Mouse (Mus musculus) C2C12 (cell line): ENCODE measurements at regions not wholly inside any gene's neighbourhood (a gene's known extent, or its start where the extent isn't known, plus 50 kb on each side); places are given as distances from the start of the nearest gene placed in this dataset.

Experiments
- H3K27me3 ChIP-seq: one replicate; pipeline ENCODE4 v1.6.1; 2011; ENCODE audit not compliant: control insufficient read depth, insufficient read depth, insufficient read length
- H3K36me3 ChIP-seq: one replicate; pipeline ENCODE4 v1.6.1; 2011; ENCODE audit not compliant: control insufficient read depth, insufficient read depth
- H3K4me3 ChIP-seq: one replicate; pipeline ENCODE4 v1.5.1; 2011; ENCODE audit warnings: mild to moderate bottlenecking, control low read depth; ENCODE audit not compliant: poor library complexity, insufficient read depth, severe bottlenecking
- H3K79me2 ChIP-seq: one replicate; pipeline ENCODE4 v1.6.1; 2011; ENCODE audit not compliant: control insufficient read depth, insufficient read depth
- H3K79me3 ChIP-seq: one replicate; pipeline ENCODE4 v1.6.1; 2011; ENCODE audit warnings: low read depth, control low read depth
- H3ac ChIP-seq: one replicate; pipeline ENCODE3; 2011; ENCODE audit warnings: low read depth; ENCODE audit not compliant: control insufficient read depth, insufficient read length
- CEBPB ChIP-seq: IDR thresholded peaks from one replicate; pipeline ENCODE4 v1.6.1; 2011; ENCODE audit warnings: low read depth, mild to moderate bottlenecking, control low read depth, moderate library complexity
- CTCF ChIP-seq: IDR thresholded peaks from one replicate; pipeline ENCODE4 v1.5.1; 2011; ENCODE audit not compliant: control insufficient read depth, insufficient read depth, insufficient read length
- FOSL1 ChIP-seq: IDR thresholded peaks from one replicate; pipeline ENCODE4 v1.8.0; 2011; ENCODE audit warnings: mild to moderate bottlenecking, low read length; ENCODE audit not compliant: poor library complexity, insufficient read depth, severe bottlenecking
- MAX ChIP-seq: IDR thresholded peaks from one replicate; pipeline ENCODE4 v1.6.1; 2011; ENCODE audit warnings: mild to moderate bottlenecking, control low read depth
- MYOD1 ChIP-seq: IDR thresholded peaks from one replicate; pipeline ENCODE4 v1.6.1; 2011; ENCODE audit warnings: low read depth; ENCODE audit not compliant: control insufficient read depth, insufficient read length
- MYOG ChIP-seq: IDR thresholded peaks from one replicate; pipeline ENCODE4 v1.6.1; 2011; ENCODE audit not compliant: control insufficient read depth, insufficient read length; ENCODE audit errors: extremely low read depth
- USF1 ChIP-seq: IDR thresholded peaks from one replicate; pipeline ENCODE4 v1.6.1; 2011; ENCODE audit warnings: low read depth, mild to moderate bottlenecking, control low read depth, moderate library complexity

DNA sequence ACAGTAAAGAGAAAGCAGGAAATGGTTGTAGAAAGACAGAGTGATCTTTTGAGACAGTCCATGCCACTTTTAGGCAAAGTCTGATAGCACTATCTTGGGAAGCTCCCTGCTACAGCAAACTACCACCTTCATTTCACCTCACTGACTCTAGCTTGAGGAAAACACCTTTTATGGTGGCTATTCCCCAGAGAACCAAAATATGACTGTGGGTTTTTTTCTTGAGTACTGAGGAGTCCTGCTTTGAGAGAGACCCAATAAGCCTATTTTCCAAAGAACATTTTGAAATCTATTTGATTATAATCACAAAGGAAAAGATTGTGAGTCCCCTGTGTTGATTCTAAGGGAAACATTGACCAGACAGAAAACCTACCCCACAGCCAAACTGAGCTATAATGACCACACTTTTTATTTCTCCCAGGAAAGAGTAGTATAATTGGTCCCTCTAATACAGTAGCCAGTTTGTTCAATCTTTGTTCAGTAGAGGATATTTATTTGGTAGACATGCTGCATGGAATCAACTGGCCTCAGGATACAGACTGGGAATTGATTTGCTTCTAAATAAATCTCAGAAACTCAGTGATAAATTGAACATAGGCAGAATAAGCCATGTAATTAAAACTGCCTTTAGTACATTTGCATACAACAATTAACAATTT is 468.6 kb downstream of the Hace1 start:
- TF ChIP-seq MYOG (no peak), CTCF (no peak), FOSL1 (no peak), MYOD1 (no peak), USF1 (no peak)
- H3K4me3 ChIP-seq = no peak overlapping the region
- no peaks in the 10 kb centered on the region for H3K27me3 ChIP-seq

DNA sequence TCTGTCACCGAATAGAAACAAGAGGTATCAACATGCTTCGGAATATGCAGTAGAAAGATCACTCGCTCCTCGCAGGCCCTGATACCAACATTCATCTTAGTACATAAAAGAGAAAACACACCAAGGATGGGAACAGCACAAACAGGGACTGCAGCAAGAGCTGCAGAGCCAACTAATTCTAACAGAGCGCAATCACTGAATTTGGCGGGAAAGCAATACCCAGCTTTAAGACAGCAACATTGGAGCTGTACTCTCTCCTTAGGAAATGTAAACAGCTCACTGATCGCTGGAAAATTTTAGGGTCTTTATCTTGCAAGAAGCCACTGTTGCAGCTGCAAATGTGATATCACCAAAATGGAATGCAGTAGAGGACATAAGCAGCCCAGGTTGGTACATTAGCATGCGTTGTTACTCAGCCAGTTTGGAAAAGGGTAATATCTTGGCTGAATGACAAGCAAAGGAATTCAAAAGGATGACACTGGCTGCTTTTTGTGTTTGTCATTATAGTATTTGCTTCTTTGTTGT is 469.3 kb downstream of the Hace1 start:
- no peak overlapping the region for H3ac ChIP-seq
- H3K79me2 ChIP-seq = no peaks in the 10 kb centered on the region
- no peak overlapping the region for H3K4me3 ChIP-seq
- no peaks in the 10 kb centered on the region for H3K79me3 ChIP-seq
- no peaks in the 10 kb centered on the region for H3K27me3 ChIP-seq
- TF ChIP-seq FOSL1 (no peak), USF1 (no peak)
- no peaks in the 10 kb centered on the region for H3K36me3 ChIP-seq

More for the DNA sequence above, 468.6 kb downstream of the Hace1 start:
- Histone ChIP-seq H3K79me2 (no peaks in the 10 kb centered on the region), H3K79me3 (no peaks in the 10 kb centered on the region), H3ac (no peak overlapping the region), H3K36me3 (no peaks in the 10 kb centered on the region)

DNA sequence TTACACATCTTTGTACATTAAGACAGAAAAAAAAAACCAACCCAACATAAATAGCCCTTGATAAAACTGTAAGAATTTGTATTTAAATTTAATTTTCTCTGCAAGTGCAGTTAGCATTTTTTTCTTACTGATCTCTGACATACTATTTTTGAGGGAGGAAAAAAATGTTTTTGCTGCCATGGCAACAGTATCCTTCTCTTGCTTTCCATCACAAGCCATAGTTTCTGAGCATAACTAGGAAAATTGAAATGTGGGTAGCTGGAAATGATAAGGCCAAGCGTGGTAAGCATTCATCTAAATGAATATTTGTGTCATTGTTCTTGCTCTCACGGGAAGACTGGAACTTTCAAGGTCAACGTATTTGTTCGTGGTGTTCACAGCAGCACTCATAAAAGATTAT is 470.0 kb downstream of the Hace1 start:
- no peaks in the 10 kb centered on the region for H3K79me2 ChIP-seq
- no peaks in the 10 kb centered on the region for H3K79me3 ChIP-seq
- no peak overlapping the region for H3K4me3 ChIP-seq
- H3K36me3 ChIP-seq = no peaks in the 10 kb centered on the region
- H3K27me3 ChIP-seq = no peaks in the 10 kb centered on the region
- TF ChIP-seq CTCF (no peak), MAX (no peak), MYOD1 (no peak), USF1 (no peak), MYOG (no peak), FOSL1 (no peak), CEBPB (no peak)
- no peak overlapping the region for H3ac ChIP-seq

DNA sequence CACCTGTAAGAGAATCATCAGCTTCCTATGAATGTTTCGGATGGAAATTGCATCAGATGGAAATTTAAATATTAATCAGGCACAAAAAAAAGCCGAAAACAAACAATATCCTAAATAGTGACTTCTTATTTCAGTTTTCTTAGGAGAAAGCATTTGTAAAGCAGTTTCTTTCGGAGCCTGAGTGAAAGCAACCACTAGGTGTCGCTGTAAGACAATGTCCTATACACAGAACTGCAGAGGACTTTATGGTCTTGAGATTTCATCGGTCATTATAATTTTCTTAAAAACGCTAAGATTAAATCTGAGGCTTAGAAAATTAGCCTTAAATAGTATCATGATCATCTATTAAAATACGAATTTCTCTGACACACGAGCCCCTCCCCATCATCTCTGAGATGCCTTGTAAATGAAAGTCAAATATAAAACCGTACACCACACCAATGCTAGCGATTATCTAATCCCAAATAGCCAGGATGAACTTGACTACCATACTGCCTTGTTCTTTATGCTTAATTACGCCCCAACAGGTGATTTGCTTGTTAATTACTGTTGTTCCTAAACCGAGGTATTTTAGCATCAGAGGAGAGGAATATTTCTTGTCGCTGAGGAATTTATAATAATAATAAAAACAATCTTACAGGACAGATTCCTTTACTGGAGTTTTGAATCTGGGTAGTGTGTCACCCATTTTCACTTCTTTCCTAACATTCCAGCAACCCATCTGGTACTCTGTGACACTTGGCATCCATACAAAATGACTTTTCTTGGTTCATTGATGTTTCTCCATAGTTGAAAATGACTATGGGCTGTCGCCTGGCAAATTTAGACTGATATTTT is 480.0 kb downstream of the Hace1 start:
- H3K79me2 ChIP-seq = no peaks in the 10 kb centered on the region
- H3K27me3 ChIP-seq = no peaks in the 10 kb centered on the region
- no peak for TF ChIP-seq FOSL1
- TF ChIP-seq MYOG = no peak
- TF ChIP-seq CTCF = no peak
- TF ChIP-seq CEBPB = no peak
- no peak for TF ChIP-seq MAX
- no peak for TF ChIP-seq MYOD1
- no peak for TF ChIP-seq USF1
- H3K4me3 ChIP-seq = no peak overlapping the region
- H3K36me3 ChIP-seq = no peaks in the 10 kb centered on the region
- H3K79me3 ChIP-seq = no peaks in the 10 kb centered on the region
- H3ac ChIP-seq = no peak overlapping the region

DNA sequence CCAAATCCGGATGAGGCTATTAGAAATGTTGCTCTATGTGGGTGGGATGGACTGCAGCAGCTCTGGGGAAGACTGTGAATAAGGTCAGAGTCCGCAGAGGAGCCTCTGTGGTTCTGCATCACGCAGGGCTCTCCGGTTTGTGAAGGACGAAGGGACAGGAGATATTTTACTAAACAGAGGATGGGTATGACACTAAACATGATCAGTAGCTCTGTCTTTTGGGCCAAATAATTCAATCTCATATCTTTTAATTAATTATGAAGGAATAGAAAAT is 480.5 kb downstream of the Hace1 start:
- H3K36me3 ChIP-seq = no peaks in the 10 kb centered on the region
- H3K4me3 ChIP-seq = no peak overlapping the region
- no peaks in the 10 kb centered on the region for H3K79me2 ChIP-seq
- no peak for TF ChIP-seq CTCF
- H3ac ChIP-seq = no peak overlapping the region
- H3K27me3 ChIP-seq = no peaks in the 10 kb centered on the region
- H3K79me3 ChIP-seq = no peaks in the 10 kb centered on the region

DNA sequence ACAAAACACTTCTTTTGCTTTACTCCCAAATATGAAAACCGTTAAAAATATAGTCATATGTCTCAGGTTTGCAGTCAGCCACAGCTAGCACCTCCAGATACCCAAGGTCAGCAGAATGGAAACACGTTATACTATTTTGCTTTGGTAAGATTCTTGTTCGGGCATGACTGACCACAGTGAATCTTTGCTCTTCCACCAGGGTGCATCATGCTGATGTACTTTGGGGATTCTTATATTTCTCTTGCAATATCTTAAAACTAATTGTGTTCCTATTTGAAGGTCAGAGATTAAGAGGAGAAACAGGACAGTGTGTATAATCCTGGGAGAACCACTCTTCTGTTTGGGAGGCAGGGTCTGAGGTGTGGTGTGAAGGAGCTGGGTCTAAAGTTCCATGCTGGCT is 481.7 kb downstream of the Hace1 start:
- TF ChIP-seq CTCF (no peak), MAX (no peak), MYOD1 (no peak), MYOG (no peak), USF1 (no peak), FOSL1 (no peak), CEBPB (no peak)
- Histone ChIP-seq H3ac (no peak overlapping the region), H3K79me2 (no peaks in the 10 kb centered on the region), H3K36me3 (no peaks in the 10 kb centered on the region), H3K4me3 (no peak overlapping the region), H3K27me3 (no peaks in the 10 kb centered on the region), H3K79me3 (no peaks in the 10 kb centered on the region)
